Mouse (Mus musculus) heart, postnatal 25 days (tissue): ENCODE measurements at regions not wholly inside any gene's neighbourhood (a gene's known extent, or its start where the extent isn't known, plus 50 kb on each side); places are given as distances from the start of the nearest gene placed in this dataset.

ENCODE experiments used
- DNase-seq: peaks from one replicate; pipeline ENCODE4 v3.0.0; 2022; ENCODE audit warnings: low spot score
- intact Hi-C: fragments of 180-260 bp; cut with DNase I; formaldehyde crosslinking; loops from one replicate; pipeline ENCODE4 v1.15.1; 2025

DNA sequence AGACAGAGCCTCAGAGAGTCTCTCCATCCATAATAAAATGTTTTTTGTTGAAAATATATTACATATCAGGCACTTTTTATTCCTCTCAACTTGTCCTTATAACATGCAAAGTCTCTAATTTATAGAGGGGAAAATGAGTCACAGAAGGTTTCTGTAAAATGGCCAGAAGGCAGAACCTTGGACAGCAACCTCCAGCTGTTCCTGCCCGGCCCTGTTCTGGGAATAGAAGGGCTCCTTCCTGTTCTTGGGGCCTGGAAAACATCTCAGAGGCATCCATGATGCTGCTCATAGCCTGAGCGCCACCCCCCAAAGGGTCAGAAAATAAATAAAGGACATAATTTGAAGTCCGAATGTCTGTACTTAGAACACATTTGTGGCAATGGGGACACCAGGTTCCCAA, 188.7 kb downstream of the Abhd5 start:
- no peak for DNase-seq

DNA sequence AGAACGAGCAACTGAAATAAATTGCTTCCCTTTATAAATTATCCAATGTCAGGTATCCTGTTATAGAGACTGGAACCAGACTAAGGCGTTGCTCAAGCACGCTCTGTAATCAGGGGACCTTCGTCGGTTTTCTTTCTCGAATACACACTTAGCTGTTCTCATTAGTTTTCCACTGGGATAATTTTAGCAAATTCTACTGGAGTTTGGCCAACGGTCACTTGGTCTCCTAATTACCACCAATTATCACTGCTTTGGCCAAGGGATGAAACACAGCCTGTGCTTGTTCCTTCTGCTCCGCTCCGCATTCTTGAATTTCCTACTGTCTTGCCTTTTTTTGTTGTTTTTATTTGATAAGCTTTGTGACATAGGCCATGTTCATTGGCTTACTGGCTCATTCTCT, 191.1 kb upstream of the Topaz1 start:
- intact Hi-C loops, result no loop called here
- no peak for DNase-seq

More for the DNA sequence above, 188.7 kb downstream of the Abhd5 start:
- intact Hi-C loops, result no loop called here

DNA sequence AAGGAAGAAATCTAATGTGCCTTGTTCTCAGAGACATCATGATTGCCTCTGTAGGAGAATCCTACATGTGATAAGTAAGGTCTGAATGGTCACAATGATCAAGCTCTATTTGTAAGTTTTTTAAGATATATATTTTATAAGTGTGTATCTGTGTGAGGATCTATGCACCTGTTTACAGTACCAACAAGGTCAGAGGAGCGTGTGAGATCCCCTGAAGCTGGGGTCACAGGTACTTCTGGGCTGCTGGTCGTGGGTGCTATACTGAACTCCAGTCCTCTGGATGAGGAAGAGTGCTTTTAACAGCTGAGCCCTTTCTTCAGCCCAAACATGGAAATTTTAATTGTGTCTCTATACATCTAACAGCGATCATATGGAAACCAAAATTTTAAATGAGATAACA, 181.1 kb upstream of the Topaz1 start:
- intact Hi-C loops, result no loop called here
- DNase-seq, result no peak

DNA sequence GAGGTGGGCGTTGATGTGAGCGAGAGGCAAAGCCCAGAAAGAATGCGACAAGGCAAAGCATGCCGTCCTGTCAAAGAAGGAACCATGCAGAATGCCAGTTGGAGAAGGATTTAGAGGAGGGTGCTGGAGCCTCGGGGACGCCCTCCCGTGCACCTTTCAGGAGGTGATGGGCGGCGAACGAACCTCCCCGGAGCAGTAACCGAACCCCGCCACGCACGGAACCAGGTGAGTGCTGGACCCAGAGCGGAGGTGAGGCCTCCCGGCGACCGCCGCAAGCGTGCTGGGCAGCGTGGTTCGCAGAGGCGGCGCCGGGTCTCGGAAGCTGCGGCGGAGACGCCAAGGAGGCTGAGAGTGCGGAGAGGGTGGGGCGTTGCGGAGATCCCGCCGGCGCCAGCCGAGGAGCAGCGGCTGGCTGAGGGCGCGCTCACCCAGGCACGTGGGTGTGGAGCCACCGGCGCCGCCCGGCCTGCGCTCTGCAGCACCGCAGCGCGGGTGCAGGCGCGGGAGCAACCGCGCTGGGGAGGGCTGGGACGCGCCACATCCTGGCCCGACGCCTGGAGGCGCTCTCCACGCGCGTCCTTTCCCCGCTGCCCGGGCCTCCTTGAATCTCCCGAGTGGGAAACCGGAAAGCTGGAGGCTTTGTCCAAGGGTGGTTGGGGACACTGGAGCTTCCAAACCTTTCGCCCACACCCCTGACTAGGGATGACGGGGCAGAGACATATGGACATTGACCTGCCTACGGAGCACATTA, 178.3 kb upstream of the Topaz1 start:
- DNase-seq, result no peak
- intact Hi-C loops, result no loop called here

DNA sequence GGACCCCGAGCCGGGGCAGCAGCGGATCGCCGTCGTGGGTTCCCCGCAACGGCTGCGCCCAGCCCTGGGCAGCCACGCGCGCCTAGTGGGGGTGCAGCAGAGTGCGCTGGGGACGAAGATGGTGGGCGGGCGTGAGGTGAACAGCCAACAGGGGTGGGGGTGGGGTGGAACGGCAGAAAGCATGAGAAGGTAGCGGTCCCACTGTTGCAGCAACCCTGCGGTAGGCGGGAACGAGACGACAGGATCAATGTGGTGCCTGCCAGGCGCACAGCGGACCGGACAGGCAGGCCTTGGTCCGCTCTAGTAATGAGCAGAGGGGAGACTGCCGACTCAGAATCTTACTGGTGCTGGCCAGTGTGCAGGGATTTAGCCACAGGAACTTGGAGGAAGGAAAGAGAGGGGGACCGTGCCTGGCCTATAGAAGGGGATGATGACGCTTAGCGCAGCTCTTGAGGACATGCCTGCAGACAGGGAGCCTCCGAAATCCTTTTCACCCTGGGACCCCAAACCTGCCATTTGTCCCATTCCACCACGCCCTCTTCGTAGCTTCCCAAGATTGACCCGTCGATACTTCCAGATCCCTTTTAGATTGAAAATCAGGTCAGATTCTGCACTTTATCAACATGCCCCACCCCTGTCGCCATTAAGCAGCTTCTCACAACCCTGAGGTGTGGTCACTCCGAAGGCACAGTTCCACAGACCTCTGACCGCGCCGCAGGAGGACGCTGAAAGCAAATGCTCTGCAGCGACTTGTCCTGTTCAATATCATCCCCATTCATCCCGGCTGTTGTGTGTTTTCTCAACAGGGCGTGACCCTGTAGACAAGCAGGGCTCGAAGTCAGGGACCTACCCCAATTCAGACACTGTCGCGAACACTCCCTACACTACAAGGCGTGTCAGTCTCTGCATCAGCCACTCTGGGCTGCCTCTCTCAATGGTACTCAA, 177.4 kb upstream of the Topaz1 start:
- intact Hi-C loops, result no loop called here
- DNase-seq, result no peak

DNA sequence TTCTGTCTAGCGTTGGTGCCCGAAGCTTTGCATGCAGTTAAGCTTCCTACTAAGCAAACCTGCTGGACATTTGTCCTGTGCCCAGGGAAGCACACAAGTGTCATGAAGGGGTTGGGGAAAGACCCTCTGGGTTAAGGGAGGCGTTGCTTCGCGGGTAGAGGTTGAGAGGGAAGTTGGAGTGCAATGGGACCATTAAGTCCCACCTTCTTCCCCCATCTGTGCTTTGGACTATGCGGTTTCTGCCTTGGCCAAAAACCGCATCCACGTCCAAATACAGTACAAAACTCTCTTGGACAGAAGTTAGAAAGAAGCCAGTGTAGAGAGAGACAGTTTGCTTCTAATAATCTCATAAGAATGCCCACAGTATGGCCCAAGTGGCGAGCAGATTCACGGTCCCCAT, 176.1 kb upstream of the Topaz1 start:
- intact Hi-C loops, result no loop called here
- no peak for DNase-seq

DNA sequence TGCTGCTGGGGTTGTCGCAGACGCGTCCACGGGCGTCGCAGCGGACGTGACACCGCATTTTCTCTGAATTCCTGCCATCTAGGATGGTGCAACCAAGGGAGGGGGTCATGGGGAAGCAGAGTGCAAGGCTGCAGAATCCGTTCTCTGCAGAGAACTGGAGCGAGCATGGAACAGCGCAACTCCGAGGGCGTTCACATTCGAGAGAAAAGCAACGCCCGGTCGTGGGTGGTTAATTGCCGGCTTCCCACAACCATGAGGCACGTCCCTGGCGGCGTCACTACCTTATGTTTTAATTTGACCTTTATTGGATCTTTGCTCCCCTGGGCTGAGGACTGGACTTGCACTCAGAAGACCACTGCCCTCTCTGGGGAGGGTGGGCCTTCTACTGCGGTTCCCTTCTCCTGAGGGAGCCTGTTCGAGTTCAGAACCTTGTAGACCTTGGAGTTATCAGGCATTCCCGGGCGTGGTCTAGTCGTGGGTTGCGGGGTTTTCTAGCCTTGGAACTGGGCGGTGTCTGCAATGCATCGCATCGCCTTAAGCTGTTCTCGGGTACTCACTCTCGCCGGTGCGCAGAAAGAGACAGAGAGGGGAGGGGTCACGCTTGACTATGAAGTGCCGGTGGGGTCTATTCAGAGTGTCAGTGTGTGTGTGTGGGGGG, 175.6 kb upstream of the Topaz1 start:
- no peak for DNase-seq
- intact Hi-C loops, result no loop called here

DNA sequence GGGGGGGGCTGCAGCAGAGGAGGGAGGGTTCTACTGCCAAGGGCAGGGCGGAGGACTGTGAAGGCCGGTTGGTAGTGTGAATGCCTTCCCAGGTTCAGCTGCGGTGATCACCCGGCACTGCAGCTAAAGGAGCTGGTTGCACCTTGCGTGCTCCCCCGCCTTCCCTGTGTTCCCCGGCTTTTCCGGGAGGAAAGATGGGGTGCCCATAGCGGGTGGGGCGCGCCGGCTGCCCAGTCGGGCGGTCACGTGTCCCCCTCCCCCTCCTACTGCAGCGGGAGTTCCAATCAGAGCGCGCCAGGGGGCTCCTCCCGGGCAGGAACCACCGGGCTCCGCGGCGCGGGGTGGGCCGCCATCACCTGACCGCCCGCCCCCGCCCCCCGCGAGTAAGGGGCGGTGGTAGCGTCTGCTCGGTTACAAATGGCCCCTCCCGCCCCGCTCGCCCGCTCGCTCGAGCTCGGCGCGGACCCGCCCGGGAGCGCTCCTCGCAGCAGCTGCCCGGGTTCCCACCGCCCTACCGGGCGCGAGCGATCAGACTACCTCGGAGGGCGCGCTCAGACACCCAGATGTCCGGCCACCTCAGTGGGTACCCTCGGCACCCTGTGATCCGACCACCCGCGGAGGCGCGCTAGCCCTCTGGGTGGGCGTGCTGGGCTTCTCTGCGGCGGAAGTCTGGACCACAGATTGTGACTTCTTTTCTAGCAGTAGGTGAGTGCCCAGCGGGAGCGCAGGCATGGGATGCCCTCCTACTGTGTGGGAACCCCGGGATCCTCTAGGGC, 174.9 kb upstream of the Topaz1 start:
- intact Hi-C loops, result no loop called here
- DNase-seq, result peak; percentile 8

DNA sequence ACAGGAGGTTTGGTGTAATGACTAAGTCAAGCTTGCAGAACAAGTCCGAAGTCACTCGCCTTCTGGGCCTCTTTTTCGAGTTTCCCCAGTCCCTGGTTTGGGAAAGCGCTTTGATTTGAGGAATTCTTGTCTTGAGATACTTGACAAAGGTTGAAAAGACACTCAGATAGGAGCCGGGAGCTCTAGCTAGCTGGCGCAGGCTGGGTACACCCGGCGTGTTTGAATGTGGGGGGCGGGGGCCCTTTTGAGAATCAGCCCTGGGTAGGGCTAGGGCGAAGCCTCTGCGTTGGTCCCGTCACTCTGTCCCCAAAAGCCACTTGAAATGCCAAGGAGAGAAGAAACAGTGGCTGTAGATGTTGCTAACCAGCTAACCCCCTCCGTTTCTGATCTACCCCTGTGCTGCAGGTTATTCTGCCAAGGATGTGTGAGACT, 174.3 kb upstream of the Topaz1 start:
- intact Hi-C loops, result no loop called here

DNA sequence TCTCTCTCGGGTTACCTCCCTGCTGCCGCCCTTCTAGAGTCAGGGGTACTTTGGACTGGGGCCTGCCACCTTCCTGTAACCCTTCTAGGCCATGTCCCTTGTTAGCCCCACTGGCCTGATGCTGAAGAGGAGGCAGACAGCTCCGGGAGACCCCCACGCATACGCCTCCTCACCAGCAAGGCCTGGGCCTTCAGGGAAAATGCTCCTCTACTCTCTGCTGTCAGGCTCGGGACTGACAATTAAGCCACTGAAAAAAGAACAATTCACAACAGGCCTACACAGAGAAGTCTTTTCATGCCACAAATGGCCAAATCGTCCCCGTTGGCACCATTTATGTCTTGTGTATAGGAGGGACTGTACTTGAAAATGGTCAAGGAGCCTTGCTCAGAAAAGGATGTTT, 161.9 kb upstream of the Topaz1 start:
- no peak for DNase-seq
- intact Hi-C loops, result no loop called here

More for the DNA sequence above, 174.3 kb upstream of the Topaz1 start:
- DNase-seq, result no peak

DNA sequence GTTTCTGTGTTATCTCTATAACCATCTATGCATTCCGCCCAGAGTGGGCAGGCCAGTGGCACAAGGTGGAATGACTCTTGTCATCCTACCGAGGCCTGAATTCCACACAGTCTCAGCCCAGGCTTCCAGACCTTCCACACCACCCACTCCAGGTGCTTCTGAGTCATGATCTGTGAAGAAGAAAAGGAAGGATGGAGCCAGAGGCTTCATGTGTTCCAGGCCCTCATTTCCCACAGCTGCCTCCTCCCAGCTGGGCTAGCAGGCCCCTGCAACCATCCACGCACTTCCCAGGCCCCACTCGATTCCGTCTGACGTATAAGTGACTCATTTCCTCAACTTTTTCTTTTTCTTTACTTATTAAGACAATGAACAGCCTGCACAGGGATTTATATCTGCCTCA, 160.7 kb upstream of the Topaz1 start:
- intact Hi-C loops, result no loop called here
- no peak for DNase-seq

DNA sequence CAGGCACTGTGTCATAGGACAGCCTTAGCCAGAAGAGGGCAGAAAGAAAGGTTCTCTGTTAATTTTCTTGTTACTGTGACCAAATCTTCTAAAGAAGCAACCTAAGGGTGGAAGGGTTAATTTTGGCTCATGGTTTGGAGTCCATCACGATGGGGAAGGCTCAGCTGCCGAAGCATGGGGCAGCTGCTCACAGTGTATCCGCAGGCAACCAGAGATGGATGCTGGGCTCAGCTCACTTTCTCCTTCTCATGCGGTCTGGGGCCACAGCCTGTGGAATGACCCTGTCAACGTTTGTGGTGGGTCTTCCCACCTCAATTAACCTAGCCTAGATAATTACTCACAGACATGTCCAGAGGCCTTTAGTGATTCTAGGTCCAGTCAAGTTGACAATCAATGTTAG, 160.2 kb upstream of the Topaz1 start:
- no peak for DNase-seq
- intact Hi-C loops, result no loop called here

DNA sequence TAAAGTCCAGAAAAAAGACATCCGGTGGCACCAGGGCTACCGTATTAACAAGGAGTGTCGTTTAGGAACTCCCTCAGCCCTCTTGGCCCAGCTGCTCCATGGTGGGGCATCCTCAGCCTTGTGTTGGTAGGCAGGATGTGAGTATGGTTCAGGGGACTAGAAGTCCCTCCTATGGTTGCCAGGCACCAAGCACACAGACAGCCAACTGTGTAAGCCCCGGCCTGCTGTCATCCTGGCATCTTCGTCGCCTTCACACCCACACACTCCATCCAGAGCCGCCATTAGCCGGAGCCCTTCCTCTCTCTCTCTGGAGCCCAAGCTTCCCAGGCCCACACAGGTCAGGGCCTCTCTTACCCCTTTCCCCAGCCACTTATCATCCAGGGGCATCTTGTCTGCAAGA, 158.9 kb upstream of the Topaz1 start:
- no peak for DNase-seq
- intact Hi-C loops, result no loop called here

DNA sequence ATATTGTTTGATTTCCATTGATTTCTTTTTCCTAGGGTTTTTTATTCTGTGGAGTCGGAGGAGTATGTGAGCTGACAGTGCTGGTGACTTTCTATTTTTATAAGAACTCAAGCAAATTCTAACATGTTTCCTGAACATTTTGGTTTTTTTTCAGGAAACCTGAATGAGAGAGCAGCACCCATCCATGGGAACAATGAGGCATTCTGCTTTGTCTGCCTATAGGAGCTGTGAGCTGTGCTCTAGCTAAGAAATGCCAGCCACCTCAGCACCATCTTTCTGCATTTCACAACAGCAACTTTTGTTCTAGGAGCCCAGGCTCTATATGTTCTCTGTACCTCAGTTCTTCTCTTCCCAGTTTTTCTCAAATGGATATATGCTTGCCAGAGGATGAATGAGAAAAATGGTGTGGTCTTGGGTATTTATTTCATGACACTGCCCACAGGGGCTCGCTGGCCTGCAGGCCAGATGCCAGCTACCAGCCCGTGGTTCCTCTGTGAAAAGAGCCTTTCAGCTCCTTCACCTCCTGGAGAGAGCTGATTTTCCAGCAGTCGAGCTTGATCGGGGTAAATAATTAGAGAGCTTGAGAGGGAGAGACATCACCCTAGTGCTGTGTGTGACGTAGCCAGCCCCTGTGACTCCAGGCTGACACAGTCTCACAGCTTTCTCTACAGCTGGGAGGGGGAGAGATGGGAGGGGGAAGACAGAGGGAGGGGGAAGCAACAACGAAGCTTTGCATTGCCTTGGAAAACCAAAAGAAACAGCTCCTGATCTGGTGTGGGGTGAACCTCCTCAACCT, 154.1 kb upstream of the Topaz1 start:
- DNase-seq, result no peak
- intact Hi-C loops, result no loop called here

DNA sequence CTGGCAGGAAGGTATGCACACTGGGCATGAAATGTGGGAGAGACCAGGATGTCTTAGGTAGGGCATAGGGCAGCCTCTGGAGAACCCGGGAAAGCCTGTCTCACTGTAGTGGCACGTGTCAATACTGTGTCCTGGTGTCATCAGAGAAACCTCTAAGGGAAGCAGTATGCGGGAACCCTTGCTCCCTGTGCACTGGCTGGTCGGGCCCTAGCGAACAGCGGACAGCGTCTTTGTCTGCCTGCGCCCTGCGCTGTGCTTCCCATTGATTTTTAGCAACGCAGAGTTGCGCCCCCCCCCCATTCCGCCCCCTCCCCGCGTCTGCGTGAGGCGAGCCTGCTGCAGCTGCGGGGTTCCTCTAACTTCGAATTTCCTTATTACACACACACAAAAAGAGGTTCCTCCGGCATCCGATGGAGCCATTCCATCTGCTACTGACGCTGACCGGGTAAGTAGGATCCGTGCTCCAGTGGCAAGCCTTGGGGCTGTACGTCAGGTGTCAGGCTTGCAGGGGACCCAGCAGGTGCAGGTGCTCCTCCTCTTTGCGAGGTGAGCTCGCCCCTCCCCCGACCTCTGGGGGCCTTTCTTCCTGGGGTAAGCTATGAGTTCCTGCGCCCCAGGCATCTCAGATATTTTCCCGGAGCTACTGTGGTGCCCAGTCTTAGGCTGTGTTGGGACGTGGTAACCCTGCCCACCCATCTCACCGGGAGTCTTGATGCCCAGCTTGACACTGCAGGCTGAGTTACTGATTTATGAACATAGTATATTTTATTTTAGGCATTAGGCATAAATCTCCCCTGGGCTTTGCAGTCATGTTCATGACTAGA, 151.8 kb upstream of the Topaz1 start:
- no peak for DNase-seq
- intact Hi-C loops, result no loop called here

DNA sequence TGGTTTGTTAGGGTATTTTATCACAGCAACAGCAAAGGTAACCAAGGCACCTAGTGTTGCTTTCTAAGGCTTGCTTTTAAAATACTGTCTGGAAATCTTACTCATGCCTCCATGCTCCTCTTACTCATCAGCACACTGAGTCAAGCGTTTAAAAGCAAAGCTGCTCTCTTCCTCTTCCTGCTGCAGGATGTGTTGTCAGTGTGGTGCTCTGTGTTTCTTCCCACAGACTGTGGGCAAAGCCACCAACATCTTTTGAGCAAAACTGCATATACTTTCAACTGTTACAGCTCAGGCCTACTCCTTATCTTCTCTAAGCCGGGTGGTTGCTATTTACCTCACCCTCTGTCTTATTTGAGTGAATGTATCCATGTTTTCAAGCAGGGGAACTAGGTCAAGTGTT, 144.0 kb upstream of the Topaz1 start:
- no peak for DNase-seq
- intact Hi-C loops, result no loop called here

DNA sequence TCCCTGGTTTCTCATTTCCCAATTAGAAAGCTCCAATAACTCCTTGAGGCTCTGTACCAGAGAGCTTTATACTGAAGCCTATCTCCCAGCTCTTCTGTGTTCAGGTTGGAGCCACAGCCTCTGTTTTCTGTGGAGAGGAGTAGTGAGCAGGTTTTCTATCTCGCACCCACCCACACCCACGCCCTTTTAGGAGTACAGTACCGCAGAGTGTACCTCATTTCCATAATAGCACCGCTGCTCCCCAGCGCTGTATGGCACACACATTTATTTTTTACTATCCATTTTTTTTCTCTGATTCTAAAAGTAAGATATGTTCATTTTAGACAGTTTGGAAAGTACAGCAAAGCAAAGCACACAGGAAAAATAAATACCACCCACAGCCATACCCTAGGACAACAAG, 137.5 kb upstream of the Topaz1 start:
- DNase-seq, result no peak
- intact Hi-C loops, result no loop called here

DNA sequence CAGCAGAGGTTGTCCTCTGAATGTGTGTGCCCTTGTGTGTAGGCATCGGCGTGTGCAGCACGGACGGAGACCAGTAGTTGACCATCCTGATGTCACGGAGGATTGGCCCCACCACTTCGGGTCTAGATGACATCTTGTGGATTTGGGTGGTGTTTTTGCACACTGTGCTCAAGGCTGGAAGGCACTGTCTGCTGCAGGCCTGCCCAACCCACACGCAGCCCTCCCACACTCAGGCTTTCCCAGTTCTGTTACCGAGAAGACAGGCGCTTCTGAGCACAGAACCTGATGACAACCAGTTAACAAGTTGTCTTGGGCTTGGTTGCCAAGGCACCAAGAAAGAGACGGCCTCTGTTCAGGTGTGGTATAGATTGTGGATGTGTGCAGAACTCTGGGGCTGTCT, 136.2 kb upstream of the Topaz1 start:
- intact Hi-C loops, result no loop called here
- no peak for DNase-seq
